Mouse (Mus musculus): ENCODE measurements at regions not wholly inside any gene's neighbourhood (a gene's known extent, or its start where the extent isn't known, plus 50 kb on each side); places are given as distances from the start of the nearest gene placed in this dataset.
"Not testable (repeated sequence)": the region's sequence is repeated elsewhere in the genome, so short reads cannot be mapped to it uniquely, and the experiment has no call there.

GRCm38 (mm10) chr4:28064935-28065334 lies 748.0 kb upstream of the Epha7 start:
- DNase-seq (ENCODE audit: low spot score in 2 of 2) = no peak

- DNase-seq (ENCODE audit: low spot score in 2 of 2) = no peak
These were observed 747.1 kb upstream of the Epha7 start for GRCm38 (mm10) chr4:28065828-28066227.

GRCm38 (mm10) chr4:28079030-28079429 lies 733.9 kb upstream of the Epha7 start:
- no peak for DNase-seq (ENCODE audit: low spot score in 2 of 2)

GRCm38 (mm10) chr4:28092854-28093253 lies 720.1 kb upstream of the Epha7 start:
- DNase-seq (ENCODE audit: low spot score in 2 of 2) = no peak

- DNase-seq (ENCODE audit: low spot score in 2 of 2) = peak in 1 of 2 experiments; percentile 18
These were observed 669.8 kb upstream of the Epha7 start for GRCm38 (mm10) chr4:28143165-28143564.

GRCm38 (mm10) chr4:28155116-28155515 lies 657.8 kb upstream of the Epha7 start:
- no peak for DNase-seq (ENCODE audit: low spot score in 2 of 2)

- peak in 1 of 2 experiments; percentile 20 for DNase-seq (ENCODE audit: low spot score in 2 of 2)
These were observed 636.2 kb upstream of the Epha7 start for GRCm38 (mm10) chr4:28176771-28177170.

- DNase-seq (ENCODE audit: low spot score in 2 of 2) = no peak
These were observed 622.1 kb upstream of the Epha7 start for GRCm38 (mm10) chr4:28190861-28191260.

GRCm38 (mm10) chr4:28227594-28228208 lies 585.2 kb upstream of the Epha7 start:
- DNase-seq (ENCODE audit: low spot score in 2 of 2) = no peak

- DNase-seq (ENCODE audit: low spot score in 2 of 2) = not testable (repeated sequence)
These were observed 577.4 kb upstream of the Epha7 start for GRCm38 (mm10) chr4:28235516-28235915.

- DNase-seq (ENCODE audit: low spot score in 2 of 2) = peak in 1 of 2 experiments; percentile 21
These were observed 570.7 kb upstream of the Epha7 start for GRCm38 (mm10) chr4:28242272-28242671.
